Mouse (Mus musculus): ENCODE results near the gene Hoxa11.

The Hoxa11 gene

DNA sequence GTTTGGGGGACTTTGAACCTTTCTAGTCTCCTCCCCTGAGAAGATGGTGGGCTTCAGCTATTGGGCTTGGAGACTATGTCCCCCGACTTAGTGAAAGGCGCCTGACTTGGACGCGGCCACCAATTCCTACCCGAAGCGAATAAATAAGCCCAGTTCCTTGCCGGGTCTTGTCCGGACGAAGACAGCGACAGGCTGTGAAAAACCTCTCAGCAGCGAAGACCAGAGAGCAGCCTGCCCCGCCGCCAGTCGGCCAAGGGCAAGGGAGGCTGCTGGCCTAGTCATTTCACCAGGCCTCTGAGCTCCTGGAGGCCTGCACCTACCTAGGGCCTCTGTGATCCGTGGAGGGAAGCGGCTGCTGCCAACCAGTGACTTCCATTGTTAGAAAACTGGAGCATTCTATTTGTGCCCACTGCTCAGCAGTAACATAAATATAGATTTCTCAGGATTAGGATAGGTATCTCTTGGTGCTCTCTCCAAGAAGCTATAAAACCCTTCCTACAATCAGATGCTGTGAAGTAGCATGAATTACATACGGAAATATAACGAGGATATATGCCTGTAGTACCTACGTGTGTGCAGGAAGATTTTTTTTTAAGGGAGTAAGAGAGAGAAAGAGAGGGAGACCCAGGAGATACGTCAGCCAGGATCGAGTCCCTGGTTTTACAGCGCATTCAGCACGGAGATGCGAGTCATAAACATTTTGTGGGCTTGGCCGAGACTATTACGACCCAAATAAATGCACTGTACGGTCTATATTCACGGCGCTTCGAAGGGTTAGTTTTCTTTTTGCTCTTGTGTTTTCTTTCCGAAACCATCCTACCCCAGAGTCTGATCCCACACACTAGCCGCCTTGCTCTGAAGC, 25.4 kb downstream of the Hoxa11 start:
- no peak for DNase-seq (ENCODE audit: low spot score in 2 of 2)

GRCm38 (mm10) chr6:52219234-52219942, 26.2 kb downstream of the Hoxa11 start:
- no peak for DNase-seq (ENCODE audit: low spot score in 2 of 2)

- no peak for DNase-seq (ENCODE audit: low spot score in 2 of 2)
Observed at GRCm38 (mm10) chr6:52218643-52219215, 26.9 kb downstream of the Hoxa11 start.

- no peak for DNase-seq (ENCODE audit: low spot score in 2 of 2)
Observed at GRCm38 (mm10) chr6:52217895-52218642, 27.5 kb downstream of the Hoxa11 start.

DNA sequence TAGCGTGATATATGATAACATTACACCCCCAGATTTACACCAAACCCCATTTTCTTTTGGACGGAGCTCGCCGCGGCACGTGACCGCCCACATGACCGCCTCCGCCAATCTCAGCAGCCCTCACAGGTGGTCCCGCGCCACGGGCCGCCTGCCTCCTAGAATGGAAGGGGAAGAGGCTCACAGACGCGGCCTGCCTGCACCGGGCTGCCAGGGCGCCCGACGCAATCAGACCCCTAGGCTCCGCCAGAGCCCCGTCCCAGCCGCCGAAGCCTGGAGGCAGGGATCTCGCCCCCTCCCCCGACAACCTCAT, 28.2 kb downstream of the Hoxa11 start:
- no peak for DNase-seq (ENCODE audit: low spot score in 2 of 2)

DNA sequence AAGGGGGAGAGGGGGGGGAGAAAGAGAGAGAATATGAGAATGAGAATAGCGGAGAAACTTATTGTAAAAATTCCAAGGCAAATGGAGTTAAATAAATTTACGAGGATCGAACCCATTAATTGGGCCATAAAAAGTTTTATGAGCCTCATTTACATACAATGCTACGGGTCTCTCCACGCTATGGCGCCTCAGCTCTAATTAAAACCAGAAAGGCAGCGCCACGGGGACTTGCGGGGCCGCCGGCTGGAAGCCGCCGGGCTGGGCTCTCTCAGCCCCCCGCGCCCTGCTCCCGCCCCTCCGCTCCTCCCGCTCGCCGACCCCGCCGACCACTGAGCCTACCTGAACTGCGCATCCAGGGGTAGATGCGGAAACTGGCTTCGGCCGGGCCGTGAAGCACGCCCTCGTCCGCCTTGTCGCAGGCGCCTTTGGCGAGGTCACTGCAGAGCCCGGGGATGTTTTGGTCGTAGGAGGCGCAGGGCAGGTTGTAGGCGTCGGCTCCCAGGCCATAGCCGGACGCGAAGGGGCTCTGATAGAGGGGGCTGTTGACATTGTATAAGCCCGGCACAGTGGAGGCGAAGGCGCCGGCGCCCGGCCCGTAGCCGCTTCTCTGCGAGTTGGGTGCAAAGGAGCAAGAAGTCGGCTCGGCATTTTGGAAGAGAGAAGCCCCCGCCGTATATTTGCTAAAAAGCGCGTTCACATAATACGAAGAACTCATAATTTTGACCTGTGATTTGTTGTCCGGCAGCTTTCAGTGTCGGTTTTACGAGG, 28.7 kb downstream of the Hoxa11 start:
- no peak for DNase-seq (ENCODE audit: low spot score in 2 of 2)

DNA sequence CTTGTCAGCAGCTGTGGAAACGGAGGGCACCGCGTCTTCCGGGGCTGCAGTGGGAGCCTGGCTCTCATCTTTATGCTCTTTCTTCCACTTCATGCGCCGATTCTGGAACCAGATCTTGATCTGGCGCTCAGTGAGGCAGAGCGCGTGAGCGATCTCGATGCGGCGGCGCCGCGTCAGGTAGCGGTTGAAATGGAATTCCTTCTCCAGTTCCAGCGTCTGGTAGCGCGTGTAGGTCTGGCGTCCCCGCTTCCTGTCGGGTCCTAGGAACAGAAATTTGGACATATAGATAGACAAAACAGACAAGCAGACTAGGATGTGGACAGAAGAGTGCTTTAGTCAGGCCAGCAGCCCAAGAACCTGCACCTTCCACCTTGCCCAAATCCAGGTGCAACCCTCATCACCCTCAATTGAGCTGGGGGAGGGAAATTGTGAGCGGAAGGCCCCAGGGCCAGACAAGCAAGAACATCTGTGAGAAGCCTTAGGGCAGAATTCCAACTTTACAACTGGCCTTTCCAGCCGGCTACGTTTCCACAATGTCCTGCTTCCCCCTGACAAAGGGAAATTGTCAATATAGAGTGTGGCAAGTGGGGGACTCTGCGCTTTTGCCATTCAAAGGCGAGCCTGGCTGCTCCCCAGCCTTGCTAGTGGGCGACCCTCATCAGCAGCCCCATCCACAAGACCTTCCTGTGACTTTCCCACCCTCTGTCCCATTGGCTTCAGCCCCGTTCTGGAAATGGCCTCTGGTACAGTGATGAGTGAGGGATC, 29.7 kb downstream of the Hoxa11 start:
- no peak for DNase-seq (ENCODE audit: low spot score in 2 of 2)

DNA sequence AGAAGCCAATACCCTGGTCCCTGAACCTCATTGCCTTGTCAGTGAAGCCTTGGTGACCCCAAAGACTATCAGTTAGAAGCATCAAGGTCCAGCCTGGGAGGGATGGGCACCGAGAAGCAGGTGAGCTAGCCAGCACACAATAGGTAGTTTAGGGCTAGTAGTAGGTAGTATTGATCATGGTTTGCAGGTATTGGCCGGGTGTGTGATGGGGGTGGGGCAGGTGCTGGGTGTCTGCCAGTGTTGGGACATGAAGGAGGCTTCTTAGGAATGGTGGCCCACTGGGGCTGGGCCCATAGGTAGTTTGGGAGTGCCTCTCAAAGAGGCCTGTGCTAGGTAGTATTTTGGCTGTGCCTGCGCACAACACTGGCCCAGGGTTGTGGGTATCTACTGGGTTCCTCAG, 30.5 kb downstream of the Hoxa11 start:
- no peak for DNase-seq (ENCODE audit: low spot score in 2 of 2)

DNA sequence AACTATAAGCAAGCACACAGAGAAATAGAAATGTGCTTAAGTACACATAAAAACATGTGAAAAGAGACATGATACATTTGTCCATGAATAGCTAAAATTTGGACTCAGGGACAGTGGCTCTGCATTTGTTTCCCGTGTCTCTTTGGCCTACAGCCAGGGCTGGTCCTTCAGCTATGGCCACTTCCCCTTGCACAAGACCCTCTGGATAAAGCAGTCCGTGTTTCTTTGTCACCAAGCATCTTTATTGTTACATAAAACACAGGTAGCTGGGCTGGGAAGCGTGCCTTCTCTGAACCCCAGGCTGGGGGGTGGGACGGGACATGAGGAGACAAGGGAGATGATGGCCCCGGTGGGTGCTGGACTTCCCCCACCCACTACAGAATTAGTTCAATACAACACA, 31.3 kb downstream of the Hoxa11 start:
- DNase-seq (ENCODE audit: low spot score in 2 of 2): no peak

DNA sequence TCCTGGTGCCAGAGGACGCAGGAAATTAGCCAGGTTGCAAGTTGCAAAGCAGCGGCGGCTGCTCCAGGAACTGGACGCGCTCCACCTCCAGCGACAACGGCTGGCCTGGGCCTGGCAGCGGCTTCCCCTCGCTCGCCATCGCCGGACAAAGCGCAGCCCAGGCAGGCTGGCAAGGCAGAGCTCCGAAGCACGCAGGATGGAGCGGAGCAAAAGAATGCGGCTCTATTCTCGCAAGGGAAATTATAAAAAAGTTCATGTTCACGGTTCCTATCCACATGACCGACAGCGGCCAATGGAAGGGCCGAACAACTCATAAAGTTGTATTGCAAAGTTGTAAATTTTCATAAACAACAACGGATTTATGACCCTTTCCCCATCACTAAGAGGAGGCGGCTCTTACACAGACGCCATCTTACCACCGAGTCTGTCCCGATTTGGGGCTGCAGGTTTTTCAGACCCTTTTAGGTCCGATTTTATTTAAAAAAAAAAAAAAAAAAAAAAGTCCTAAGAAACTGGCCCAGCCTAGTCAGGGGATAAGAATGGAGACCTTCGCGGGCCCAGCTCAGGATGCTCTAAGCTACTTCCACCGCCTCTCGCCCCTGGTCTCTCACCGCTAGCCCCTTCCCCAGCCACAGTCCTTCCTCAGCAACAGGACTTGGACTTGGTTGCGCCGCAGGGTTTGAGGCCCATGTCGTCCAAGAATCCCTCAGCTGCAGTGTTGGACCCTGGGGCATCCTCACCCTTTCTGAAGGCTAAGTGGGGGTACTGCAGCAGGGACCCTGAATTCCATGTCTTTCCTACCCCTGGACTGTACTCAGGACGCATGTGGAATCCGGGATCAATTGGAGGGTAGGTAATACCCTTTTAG, 32.3 kb downstream of the Hoxa11 start, which contains the start of the genes Hoxa3 and Gm28308:
Gene Hoxa3, minus strand, starts transcription at position 218 of the 868 bp plus-strand sequence.
Gene Gm28308, minus strand, starts transcription at position 221 of the 868 bp plus-strand sequence.
- DNase-seq (ENCODE audit: low spot score in 2 of 2): no peak

DNA sequence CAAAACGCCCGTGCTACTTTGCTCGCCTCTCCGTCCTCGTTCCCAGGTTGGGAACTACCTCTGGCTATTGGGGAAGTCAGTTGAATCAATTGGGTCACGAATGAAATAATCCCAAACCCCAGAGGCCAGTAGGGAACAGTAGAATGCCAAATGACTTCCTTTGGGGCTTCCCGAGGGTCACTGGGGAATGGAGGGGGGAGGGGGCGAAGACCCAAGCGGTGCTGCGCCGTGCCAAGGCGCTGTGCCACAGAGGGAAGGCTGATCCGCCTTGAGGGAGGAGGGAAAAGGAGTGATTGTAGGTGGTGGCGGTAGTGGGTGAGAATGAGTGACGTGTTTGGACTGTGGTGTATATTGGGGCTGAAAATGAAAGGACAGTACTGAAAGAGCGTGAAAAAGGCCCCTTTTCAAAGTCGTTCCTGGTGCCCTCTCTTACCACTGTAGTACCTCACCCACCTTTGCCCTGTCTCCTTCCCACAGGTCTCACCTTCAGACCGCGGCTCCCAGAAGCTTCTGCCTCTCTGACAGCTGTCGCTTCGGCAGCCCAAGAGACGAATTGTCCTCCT, 33.0 kb downstream of the Hoxa11 start:
- peak in 1 of 2 experiments; percentile 52 for DNase-seq (ENCODE audit: low spot score in 2 of 2)

DNA sequence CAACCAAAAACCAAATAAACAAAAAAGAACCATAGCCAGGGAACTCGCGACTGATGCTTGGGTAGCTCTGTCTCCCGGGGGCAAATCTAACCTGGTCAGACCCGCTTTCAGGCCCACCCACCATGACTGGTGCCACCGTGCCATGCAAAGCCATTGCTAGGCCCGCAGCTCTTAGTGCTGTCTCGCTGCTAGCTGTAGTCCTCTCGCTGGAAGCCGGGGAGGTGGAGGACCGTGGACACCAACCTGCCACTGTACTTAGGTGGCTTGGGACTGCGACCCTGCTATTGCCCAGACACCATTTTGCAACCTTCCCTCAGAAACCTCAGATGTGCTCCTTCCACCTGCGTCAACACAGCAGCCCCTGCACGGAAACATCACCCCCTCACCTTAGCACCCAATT, 33.6 kb downstream of the Hoxa11 start:
- no peak for DNase-seq (ENCODE audit: low spot score in 2 of 2)

- peak; percentile 55 to 65 for DNase-seq (ENCODE audit: low spot score in 2 of 2)
Observed at GRCm38 (mm10) chr6:52211170-52211935, 34.3 kb downstream of the Hoxa11 start.

- no peak for DNase-seq (ENCODE audit: low spot score in 2 of 2)
Observed at GRCm38 (mm10) chr6:52209685-52210046, 35.9 kb downstream of the Hoxa11 start.

DNA sequence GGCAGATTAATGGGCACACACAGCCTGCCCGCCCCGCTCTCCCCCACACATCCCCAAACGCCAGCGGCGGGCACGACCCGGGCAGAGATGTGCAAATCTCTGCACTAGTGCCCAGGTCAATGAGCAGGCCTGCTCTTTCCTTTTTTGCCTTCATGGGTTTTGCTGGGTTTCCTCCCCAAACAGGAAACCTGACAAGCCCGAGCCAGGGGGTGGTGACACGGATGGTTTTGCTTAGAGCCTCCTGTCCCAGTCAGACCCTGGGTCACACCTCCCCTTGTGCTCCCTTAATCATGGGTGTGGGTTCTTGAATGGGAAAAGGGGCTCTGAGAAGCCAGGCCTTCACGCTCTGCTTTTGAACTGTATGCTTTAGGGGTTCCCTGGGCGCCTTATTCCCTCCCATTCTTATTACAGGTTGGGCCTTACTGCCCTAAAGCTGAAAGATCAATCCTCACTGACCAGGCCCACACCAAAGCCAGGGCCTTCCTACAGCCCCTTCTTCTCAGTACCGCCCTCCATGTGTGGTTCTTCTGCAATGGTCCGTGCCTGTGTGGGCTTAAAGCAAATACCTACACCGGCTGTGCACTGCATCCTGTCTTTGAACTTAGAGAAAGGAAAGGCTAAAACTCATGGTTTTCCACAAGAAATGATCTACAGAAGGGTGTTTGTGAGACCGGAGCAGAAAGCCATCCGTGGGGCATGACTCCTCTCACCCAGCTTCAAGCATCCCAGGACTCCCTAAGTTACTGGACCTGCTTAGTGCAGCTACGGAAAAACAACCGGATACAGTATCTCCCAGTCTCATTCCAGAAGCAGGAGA, 36.5 kb downstream of the Hoxa11 start:
- no peak for DNase-seq (ENCODE audit: low spot score in 2 of 2)

DNA sequence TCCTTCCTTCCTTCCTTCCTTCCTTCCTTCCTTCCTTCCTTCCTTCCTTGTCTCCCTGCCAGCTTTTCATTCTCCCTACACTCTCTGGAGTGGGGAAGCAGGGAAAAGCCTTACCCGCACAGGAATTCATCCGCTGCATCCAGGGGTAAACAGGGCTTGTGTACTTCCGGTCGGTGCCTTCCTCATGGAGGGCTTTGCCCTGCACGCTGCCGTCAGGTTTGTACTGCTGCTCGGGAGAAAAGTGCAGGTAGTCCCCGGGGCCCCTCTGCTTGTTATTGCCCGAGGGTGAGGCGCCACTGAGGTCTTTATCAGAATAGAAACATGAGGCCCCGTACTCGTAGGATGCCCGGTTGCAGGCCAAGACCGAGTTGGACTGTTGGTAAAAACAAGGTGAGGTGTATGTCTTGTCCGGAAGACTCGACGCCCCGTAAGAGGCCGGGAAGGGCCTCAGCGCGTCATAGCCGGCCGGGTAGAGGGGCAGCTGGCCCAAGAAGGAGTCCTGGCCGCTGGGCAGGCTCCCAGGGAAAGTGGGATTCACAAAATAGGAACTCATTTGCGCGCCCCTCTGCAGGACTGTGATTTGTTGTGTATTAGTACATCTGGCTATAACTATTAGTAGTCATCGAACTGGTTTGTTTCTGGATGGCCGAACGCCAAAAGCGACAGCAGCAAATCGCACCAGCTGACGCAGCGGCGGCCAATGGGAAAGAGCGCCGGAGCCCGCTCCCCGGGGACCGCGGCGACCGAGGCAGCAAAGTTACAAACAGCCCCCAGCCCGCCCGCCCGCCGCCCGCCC, 37.3 kb downstream of the Hoxa11 start, which contains the start of gene Hoxa6:
Gene Hoxa6, minus strand, starts transcription at position 651 of the 796 bp plus-strand sequence.
- DNase-seq (ENCODE audit: low spot score in 2 of 2): no peak

DNA sequence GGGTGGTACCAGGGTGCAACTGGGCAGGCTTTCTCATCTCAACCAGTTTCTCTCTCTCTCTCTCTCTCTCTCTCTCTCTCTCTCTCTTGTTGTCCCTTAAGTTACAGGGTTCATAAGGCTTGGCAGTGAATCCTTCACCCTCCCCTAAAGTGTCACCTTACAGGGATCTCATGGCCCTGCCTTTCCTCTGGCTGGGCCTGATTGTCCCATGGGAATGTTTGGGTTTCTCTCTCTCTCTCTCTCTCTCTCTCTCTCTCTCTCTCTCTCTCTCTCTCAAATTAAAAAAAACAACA, 38.0 kb downstream of the Hoxa11 start:
- DNase-seq (ENCODE audit: low spot score in 2 of 2): no peak

Data from natural killer cell, adult 2 months (primary cell).